Mouse (Mus musculus) heart, postnatal 25 days (tissue): ENCODE data around the gene Aqp7. TPM values are rescaled to one million over a fixed set of nuclear protein-coding genes. Genes with fewer than 3 reads are reported as not detected.

Source experiments
- DNase-seq: peaks from one replicate; pipeline ENCODE4 v3.0.0; 2022; ENCODE audit warnings: low spot score
- intact Hi-C: fragments of 180-260 bp; cut with DNase I; formaldehyde crosslinking; loops from one replicate; pipeline ENCODE4 v1.15.1; 2025
- microRNA-seq: library from miRNA; unstranded; fragments of <30 nt; microRNA quantifications from one replicate; pipeline ENCODE4 v1.2.0, GENCODE M21; 2022
- total RNA-seq, 2 experiments: library from RNA; stranded (reverse); gene quantifications; 2 replicates each; pipeline ENCODE4 v1.2.3; 2021

Aqp7 gene
- total RNA-seq, 2 experiments from 2014 or later, result 31.8 to 33.7 TPM

- DNase-seq, result no peak
- intact Hi-C loops, result no loop called here
These were observed 21.7 kb downstream of the Aqp7 start for GRCm38 (mm10) chr4:41026086-41026787.

GRCm38 (mm10) chr4:41021094-41021493, 26.8 kb downstream of the Aqp7 start:
- intact Hi-C loops, result no loop called here
- DNase-seq, result no peak

- no peak for DNase-seq
- intact Hi-C loops, result no loop called here
These were observed 32.1 kb downstream of the Aqp7 start for GRCm38 (mm10) chr4:41015798-41016197.

GRCm38 (mm10) chr4:41013351-41013750, 34.6 kb downstream of the Aqp7 start:
- DNase-seq, result no peak
- intact Hi-C loops, result no loop called here

GRCm38 (mm10) chr4:41000842-41001639, 46.9 kb downstream of the Aqp7 start:
- DNase-seq, result no peak
- intact Hi-C loops, result no loop called here

- intact Hi-C loops, result no loop called here
These were observed 47.7 kb downstream of the Aqp7 start for GRCm38 (mm10) chr4:41000271-41000670.

GRCm38 (mm10) chr4:40997916-40998315, 50.0 kb downstream of the Aqp7 start:
- intact Hi-C loops, result no loop called here
- DNase-seq, result no peak

More at GRCm38 (mm10) chr4:41000271-41000670, 47.7 kb downstream of the Aqp7 start:
- no peak for DNase-seq

- DNase-seq, result no peak
- intact Hi-C loops, result no loop called here
These were observed 51.6 kb downstream of the Aqp7 start for GRCm38 (mm10) chr4:40996302-40996701.

GRCm38 (mm10) chr4:40989633-40990032, 58.3 kb downstream of the Aqp7 start:
- intact Hi-C loops, result no loop called here

GRCm38 (mm10) chr4:40983686-40984085, 64.3 kb downstream of the Aqp7 start:
- peak; percentile 6 for DNase-seq
- intact Hi-C loops, result no loop called here

More at GRCm38 (mm10) chr4:40989633-40990032, 58.3 kb downstream of the Aqp7 start:
- no peak for DNase-seq

Small RNA genes lying within 50 kb of the gene (microRNA-seq; reads per million reads assigned to microRNA genes)
- not detected for gene Mir3094

Other genes with a start within 250 kb of the Aqp7 start
- 10 to 100 TPM; 58.2 to 70.4 TPM for gene B4galt1, start 194.1 kb downstream of the Aqp7 start, total RNA-seq
- under 1 TPM in 1 of 2 experiments, not detected in 1; 0.78 TPM for gene Spink4, start 128.1 kb downstream of the Aqp7 start, total RNA-seq
- gene Bag1, start 99.8 kb downstream of the Aqp7 start, total RNA-seq, result 100 to 1,000 TPM; 247 to 264 TPM
- gene Chmp5, start 99.7 kb downstream of the Aqp7 start, total RNA-seq, result 10 to 100 TPM; 33.7 to 35.9 TPM
- gene Nfx1, start 77.2 kb downstream of the Aqp7 start, total RNA-seq, result 10 to 100 TPM; 20.1 to 21.3 TPM
- not detected for gene Aqp3, start 50.0 kb upstream of the Aqp7 start, total RNA-seq
- gene Nol6, start 76.3 kb upstream of the Aqp7 start, total RNA-seq, result 10 to 100 TPM; 14.5 to 15.3 TPM
- gene Ube2r2, start 87.6 kb upstream of the Aqp7 start, total RNA-seq, result 100 to 1,000 TPM; 121 to 131 TPM
- gene Ubap2, start 227.0 kb upstream of the Aqp7 start, total RNA-seq, result 10 to 100 TPM; 63.5 to 64.2 TPM